Mouse (Mus musculus) embryonic facial prominence, embryonic 14.5 days (tissue): Measurements from ENCODE around the gene Vmn1r163. TPM values are rescaled to one million over a fixed set of nuclear protein-coding genes. Genes with fewer than 3 reads are reported as not detected.
"Not testable (repeated sequence)": the region's sequence is repeated elsewhere in the genome, so short reads cannot be mapped to it uniquely, and the experiment has no call there.

ENCODE experiments used
- ATAC-seq: fragments of 200-750 bp; cut with Nextera tagmentation; 2 replicates; pipeline ENCODE4 v1.8.0; 2017; ENCODE audit warnings: low read depth, moderate number of reproducible peaks, moderate TSS enrichment
- DNase-seq: peaks from one replicate; pipeline ENCODE4 v3.0.0-alpha.2; 2015; ENCODE audit warnings: low spot score
- H3K27ac ChIP-seq: fragments of 300-500 bp; sonication (generic); replicated peaks from 2 replicates; pipeline ENCODE4 v1.5.1; 2014; ENCODE audit warnings: low read depth, mild to moderate bottlenecking, low read length, moderate library complexity
- H3K27me3 ChIP-seq: fragments of 300-500 bp; sonication (generic); replicated peaks from 2 replicates; pipeline ENCODE4 v1.6.1; 2014; ENCODE audit warnings: low read length; ENCODE audit not compliant: control insufficient read depth, insufficient read depth
- H3K36me3 ChIP-seq: fragments of 300-500 bp; sonication (generic); 2 replicates; pipeline ENCODE4 v1.6.1; 2014; ENCODE audit warnings: low read length, mixed read lengths; ENCODE audit not compliant: control insufficient read depth, insufficient read depth
- H3K4me1 ChIP-seq: fragments of 300-500 bp; sonication (generic); 2 replicates; pipeline ENCODE4 v1.6.1; 2014; ENCODE audit warnings: antibody characterized with exemption, low read length; ENCODE audit not compliant: control insufficient read depth, insufficient read depth
- H3K4me2 ChIP-seq: fragments of 300-500 bp; sonication (generic); 2 replicates; pipeline ENCODE4 v1.6.1; 2014; ENCODE audit warnings: low read depth, mild to moderate bottlenecking, low read length, moderate library complexity, mixed read lengths
- H3K4me3 ChIP-seq: fragments of 300-500 bp; sonication (generic); 2 replicates; pipeline ENCODE4 v1.5.1; 2014; ENCODE audit warnings: low read depth, mild to moderate bottlenecking, low read length
- H3K9ac ChIP-seq: fragments of 300-500 bp; sonication (generic); 2 replicates; pipeline ENCODE4 v1.6.1; 2014; ENCODE audit warnings: low read depth, mild to moderate bottlenecking, low read length, moderate library complexity, mixed read lengths
- H3K9me3 ChIP-seq: fragments of 300-500 bp; sonication (generic); 2 replicates; pipeline ENCODE4 v1.6.1; 2016; ENCODE audit warnings: low read length; ENCODE audit not compliant: control insufficient read depth
- WGBS: fragments of 180-500 bp; shearing (Covaris S2); extraction: QIAGEN DNeasy Blood & Tissue Kit; methylation state at CpG from one replicate; pipeline ENCODE4 v1.1.7; 2014; 5-methylcytosine and 5-hydroxymethylcytosine counted together
- polyA plus RNA-seq: library from polyadenylated mRNA; unstranded; fragments of >200 nt; fragmentation: Nextera tagmentation; extraction: Ambion mirVana; gene quantifications from 2 replicates; pipeline ENCODE4 v1.2.1, GENCODE M21; 2014

The Vmn1r163 gene
- polyA plus RNA-seq: not detected in 2 replicates

DNA sequence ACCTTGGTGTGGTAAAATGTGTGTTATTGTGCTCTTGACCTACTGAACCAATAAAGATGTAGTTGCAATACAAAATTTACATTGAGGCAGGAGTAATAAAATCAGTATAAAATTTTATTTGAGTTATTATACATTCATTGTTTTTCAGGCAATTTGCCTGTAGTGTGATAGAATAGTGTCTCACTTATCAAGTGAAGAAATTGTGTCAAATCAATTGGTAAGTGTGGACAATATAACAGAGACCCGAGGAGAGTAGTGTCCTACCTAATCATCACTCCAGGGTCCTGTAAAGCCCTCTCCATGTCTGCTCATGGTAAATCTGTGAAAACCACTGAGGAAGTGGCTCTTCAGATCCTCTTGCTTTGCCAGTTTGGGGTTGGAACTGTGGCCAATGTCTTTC, at the start of gene Vmn1r163:
TSS of gene Vmn1r163 (plus strand) at position 301 of the 400 bp plus-strand sequence.
- not testable (repeated sequence) for H3K36me3 ChIP-seq, ATAC-seq, H3K9ac ChIP-seq, H3K4me1 ChIP-seq, H3K27me3 ChIP-seq, H3K4me3 ChIP-seq, DNase-seq, H3K27ac ChIP-seq, H3K4me2 ChIP-seq, H3K9me3 ChIP-seq
- WGBS: no CpG with 5 or more reads among the region's 1 CpGs

GRCm38 (mm10) chr7:23019823-23020222, 35.5 kb upstream of the Vmn1r163 start, which contains the start of gene Gm4216:
Gene Gm4216 (minus strand): TSS chr7:23019923.
- not testable (repeated sequence) for H3K9ac ChIP-seq, ATAC-seq
- WGBS: no CpG with 5 or more reads among the region's 3 CpGs

GRCm38 (mm10) chr7:23067356-23067755, 12.0 kb downstream of the Vmn1r163 start, which contains the start of gene Gm8720:
Gene Gm8720 (minus strand): TSS chr7:23067456.
- H3K27me3 ChIP-seq, H3K9ac ChIP-seq, DNase-seq, H3K9me3 ChIP-seq, H3K4me1 ChIP-seq, H3K4me2 ChIP-seq, H3K36me3 ChIP-seq, ATAC-seq, H3K4me3 ChIP-seq, H3K27ac ChIP-seq: not testable (repeated sequence)
- WGBS: no CpG with 5 or more reads among the region's 1 CpGs

More at GRCm38 (mm10) chr7:23019823-23020222, 35.5 kb upstream of the Vmn1r163 start, which contains the start of gene Gm4216:
- not testable (repeated sequence) for H3K4me3 ChIP-seq, H3K27ac ChIP-seq, H3K36me3 ChIP-seq, H3K9me3 ChIP-seq, H3K4me2 ChIP-seq, H3K27me3 ChIP-seq, H3K4me1 ChIP-seq, DNase-seq

Other genes starting within 250 kb of the Vmn1r163 start
- not detected in 2 replicates for gene Vmn1r159, start 211.9 kb upstream of the Vmn1r163 start, polyA plus RNA-seq
- not detected in 2 replicates for gene Vmn1r160, start 184.3 kb upstream of the Vmn1r163 start, polyA plus RNA-seq
- not detected in 2 replicates for gene Gm4214, start 70.9 kb upstream of the Vmn1r163 start, polyA plus RNA-seq
- gene Gm4216, start 35.6 kb upstream of the Vmn1r163 start, polyA plus RNA-seq: not detected in 2 replicates
- gene Gm8720, start 11.9 kb downstream of the Vmn1r163 start, polyA plus RNA-seq: not detected in 2 replicates
- gene Gm10662, start 88.9 kb downstream of the Vmn1r163 start, polyA plus RNA-seq: not detected in 2 replicates
- not detected in 2 replicates for gene Vmn1r165, start 161.8 kb downstream of the Vmn1r163 start, polyA plus RNA-seq
- gene Vmn1r166, start 196.1 kb downstream of the Vmn1r163 start, polyA plus RNA-seq: not detected in 2 replicates
- gene Gm6902, start 223.4 kb downstream of the Vmn1r163 start, polyA plus RNA-seq: not detected in 2 replicates
- gene Nlrp4e, start 245.7 kb downstream of the Vmn1r163 start, polyA plus RNA-seq: not detected in 2 replicates